Mouse (Mus musculus): ENCODE measurements around the gene Sst. TPM values are rescaled to one million over a fixed set of nuclear protein-coding genes. Genes with fewer than 3 reads are reported as not detected.
A peak's percentile ranks its signal among the peaks of the same experiment; 100 is the strongest.
"Not testable (repeated sequence)": the region's sequence is repeated elsewhere in the genome, so short reads cannot be mapped to it uniquely, and the experiment has no call there.

The Sst gene
- polyA plus RNA-seq (2016; fragmentation: Nextera tagmentation; extraction: Ambion mirVana) = 1.0 TPM in 1 of 2 replicates, not detected in the other

- H3K27ac ChIP-seq = no peak within 1 kb of the TSS
- DNase-seq (ENCODE audit: low spot score) = no peak
- H3K36me3 ChIP-seq = no peaks in the 10 kb centered on the region
- H3K4me3 ChIP-seq = 0 out of 2 replicates have a peak within 1 kb of the TSS, but pooled peaks have one; percentile 6
- WGBS = 8% methylated on average over 26 of the region's 26 CpGs
- peaks cover 3% of the 10 kb centered on the region; the same call in 1 of the 2 replicates for H3K4me1 ChIP-seq
- H3K27me3 ChIP-seq (ENCODE audit: insufficient read depth, poor library complexity, severe bottlenecking) = peaks cover 43% of the 10 kb centered on the region
- no peaks in the 10 kb centered on the region for H3K9me3 ChIP-seq
Measured at GRCm38 (mm10) chr16:23890636-23891035, at the start of gene Sst. Gene Sst, minus strand, starts transcription at chr16:23890958.

DNA sequence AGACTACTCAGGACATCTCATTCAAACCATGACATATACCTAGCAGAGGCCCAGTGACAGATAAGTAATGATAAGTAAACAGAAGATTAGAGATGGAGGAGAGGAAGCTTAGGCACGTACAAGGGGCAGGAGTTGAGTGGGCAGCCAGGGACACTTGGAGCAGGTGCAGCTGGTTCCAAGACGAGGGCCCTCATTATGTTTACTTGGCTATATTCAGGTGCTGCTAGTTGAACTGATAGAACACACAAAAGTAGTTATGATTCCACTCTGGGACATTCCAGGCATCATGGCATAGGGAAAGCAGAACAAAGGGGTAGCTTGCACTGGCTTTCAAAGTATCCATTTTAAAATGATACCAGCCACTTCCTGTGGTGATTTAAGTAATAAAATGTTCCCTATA, 43.6 kb upstream of the Sst start:
- 62% methylated on average over 2 of the region's 2 CpGs for WGBS
- peaks cover 4% of the 10 kb centered on the region; the same call in 1 of the 2 replicates for H3K4me1 ChIP-seq
- H3K27me3 ChIP-seq (ENCODE audit: insufficient read depth, poor library complexity, severe bottlenecking) = no peaks in the 10 kb centered on the region
- no peak for DNase-seq (ENCODE audit: low spot score)
- no peak overlapping the region for H3K4me3 ChIP-seq
- no peak overlapping the region for H3K27ac ChIP-seq
- no peaks in the 10 kb centered on the region for H3K9me3 ChIP-seq
- no peaks in the 10 kb centered on the region for H3K36me3 ChIP-seq

DNA sequence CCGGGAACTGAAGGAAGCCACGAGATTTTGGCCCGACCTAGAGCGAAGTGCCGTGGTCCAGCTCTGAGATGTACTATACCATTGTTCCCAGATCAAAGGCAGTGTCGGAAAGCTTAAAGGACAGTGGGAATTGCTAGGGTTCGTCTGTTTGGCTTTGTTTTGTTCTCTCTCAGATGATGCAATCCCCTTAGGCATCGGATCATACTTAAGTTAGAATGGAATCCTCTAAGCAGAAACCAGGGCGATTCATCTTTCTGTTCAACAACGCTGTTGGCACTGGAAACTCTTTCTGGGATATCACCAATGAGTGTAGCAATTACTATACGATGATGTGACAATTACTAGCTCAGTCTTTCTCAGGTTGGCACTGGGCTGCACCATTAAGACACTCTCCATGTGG, 41.5 kb upstream of the Sst start, which contains the start of gene Rtp2:
Gene Rtp2 (minus strand): TSS at position 101 of the 400 bp plus-strand sequence.
- H3K9me3 ChIP-seq = no peaks in the 10 kb centered on the region
- no peak within 1 kb of the TSS for H3K27ac ChIP-seq
- WGBS = 84% methylated on average over 11 of the region's 11 CpGs
- no peaks in the 10 kb centered on the region for H3K27me3 ChIP-seq (ENCODE audit: insufficient read depth, poor library complexity, severe bottlenecking)
- H3K4me1 ChIP-seq = peaks cover 4% of the 10 kb centered on the region; the same call in 1 of the 2 replicates
- DNase-seq (ENCODE audit: low spot score) = no peak
- peak within 1 kb of the TSS; percentile 29; the same call in 1 of the 2 replicates for H3K4me3 ChIP-seq
- no peaks in the 10 kb centered on the region for H3K36me3 ChIP-seq

- H3K4me3 ChIP-seq = peak overlapping the region; percentile 29; the same call in 1 of the 2 replicates
- DNase-seq (ENCODE audit: low spot score) = peak; percentile 73
- WGBS = 39% methylated on average over 18 of the region's 18 CpGs
Measured at GRCm38 (mm10) chr16:23931275-23931674, 40.5 kb upstream of the Sst start.

GRCm38 (mm10) chr16:23930426-23931073, 39.8 kb upstream of the Sst start:
- Histone ChIP-seq H3K4me1 (peaks cover 4% of the 10 kb centered on the region; the same call in 1 of the 2 replicates), H3K9me3 (no peaks in the 10 kb centered on the region), H3K36me3 (no peaks in the 10 kb centered on the region), H3K4me3 (no peak overlapping the region), H3K27ac (no peak overlapping the region), H3K27me3 (ENCODE audit: insufficient read depth, poor library complexity, severe bottlenecking) (no peaks in the 10 kb centered on the region)
- 91% methylated on average over 3 of the region's 3 CpGs for WGBS
- peak; percentile 65 for DNase-seq (ENCODE audit: low spot score)

More at GRCm38 (mm10) chr16:23931275-23931674, 40.5 kb upstream of the Sst start:
- Histone ChIP-seq H3K36me3 (no peaks in the 10 kb centered on the region), H3K4me1 (peaks cover 4% of the 10 kb centered on the region; the same call in 1 of the 2 replicates), H3K27ac (no peak overlapping the region), H3K27me3 (ENCODE audit: insufficient read depth, poor library complexity, severe bottlenecking) (no peaks in the 10 kb centered on the region), H3K9me3 (no peaks in the 10 kb centered on the region)

GRCm38 (mm10) chr16:23927301-23928114, 36.8 kb upstream of the Sst start:
- no peak for DNase-seq (ENCODE audit: low spot score)
- WGBS = 88% methylated on average over 33 of the region's 33 CpGs
- H3K27me3 ChIP-seq (ENCODE audit: insufficient read depth, poor library complexity, severe bottlenecking) = no peaks in the 10 kb centered on the region
- no peak overlapping the region for H3K27ac ChIP-seq
- peaks cover 4% of the 10 kb centered on the region; the same call in 1 of the 2 replicates for H3K4me1 ChIP-seq
- H3K9me3 ChIP-seq = no peaks in the 10 kb centered on the region
- H3K36me3 ChIP-seq = no peaks in the 10 kb centered on the region
- H3K4me3 ChIP-seq = no peak overlapping the region

GRCm38 (mm10) chr16:23922906-23923305, 32.1 kb upstream of the Sst start:
- H3K4me3 ChIP-seq = no peak overlapping the region
- no peaks in the 10 kb centered on the region for H3K27me3 ChIP-seq (ENCODE audit: insufficient read depth, poor library complexity, severe bottlenecking)
- 69% methylated on average over 1 of the region's 1 CpGs for WGBS
- no peak overlapping the region for H3K27ac ChIP-seq
- H3K36me3 ChIP-seq = no peaks in the 10 kb centered on the region
- no peak for DNase-seq (ENCODE audit: low spot score)
- H3K4me1 ChIP-seq = no peaks in the 10 kb centered on the region
- H3K9me3 ChIP-seq = no peaks in the 10 kb centered on the region

DNA sequence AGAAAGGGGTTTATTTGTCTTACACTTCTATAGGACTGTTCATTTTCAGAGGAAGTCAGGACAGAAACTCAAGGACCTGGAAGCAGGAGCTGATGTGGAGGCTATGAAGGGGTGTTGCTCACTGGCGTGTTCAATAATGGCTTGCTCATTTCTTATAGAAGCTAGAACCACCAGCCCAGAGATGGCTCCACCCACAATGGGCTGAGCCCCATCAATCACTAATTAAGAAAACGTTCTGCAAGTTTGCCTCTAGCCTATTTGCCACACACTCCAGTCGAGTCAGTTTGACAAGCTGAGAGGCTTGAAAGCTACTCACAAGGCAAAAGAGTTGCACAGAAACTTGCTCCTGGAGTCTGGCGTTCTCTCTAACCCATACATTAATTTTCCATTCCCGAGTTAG, 30.9 kb upstream of the Sst start:
- Histone ChIP-seq H3K27me3 (ENCODE audit: insufficient read depth, poor library complexity, severe bottlenecking) (no peaks in the 10 kb centered on the region), H3K36me3 (no peaks in the 10 kb centered on the region), H3K4me1 (no peaks in the 10 kb centered on the region), H3K9me3 (no peaks in the 10 kb centered on the region), H3K4me3 (no peak overlapping the region), H3K27ac (no peak overlapping the region)
- 63% methylated on average over 5 of the region's 5 CpGs for WGBS
- DNase-seq (ENCODE audit: low spot score) = no peak

DNA sequence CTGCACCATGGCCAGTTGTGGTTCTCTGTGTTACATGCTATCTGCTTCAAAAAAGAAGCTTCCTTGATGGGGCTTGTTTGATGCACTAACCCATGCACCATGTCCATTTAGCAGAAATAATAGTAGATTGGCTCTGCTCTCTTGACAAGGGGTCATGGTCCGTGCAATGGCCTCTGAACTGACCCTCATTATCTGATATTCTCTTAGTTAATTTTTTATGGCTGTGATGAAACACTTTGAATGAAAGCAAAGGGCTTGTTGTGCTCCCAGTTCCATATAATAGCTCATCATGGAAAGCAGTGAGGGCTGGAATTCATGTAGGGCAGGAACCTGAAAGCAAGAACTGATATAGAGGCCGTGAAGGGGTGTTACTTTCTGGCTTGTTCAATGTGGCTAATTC, 28.7 kb upstream of the Sst start:
- Histone ChIP-seq H3K27me3 (ENCODE audit: insufficient read depth, poor library complexity, severe bottlenecking) (no peaks in the 10 kb centered on the region), H3K9me3 (no peaks in the 10 kb centered on the region), H3K4me3 (no peak overlapping the region), H3K36me3 (no peaks in the 10 kb centered on the region), H3K27ac (no peak overlapping the region), H3K4me1 (no peaks in the 10 kb centered on the region)
- 66% methylated on average over 2 of the region's 2 CpGs for WGBS
- no peak for DNase-seq (ENCODE audit: low spot score)

DNA sequence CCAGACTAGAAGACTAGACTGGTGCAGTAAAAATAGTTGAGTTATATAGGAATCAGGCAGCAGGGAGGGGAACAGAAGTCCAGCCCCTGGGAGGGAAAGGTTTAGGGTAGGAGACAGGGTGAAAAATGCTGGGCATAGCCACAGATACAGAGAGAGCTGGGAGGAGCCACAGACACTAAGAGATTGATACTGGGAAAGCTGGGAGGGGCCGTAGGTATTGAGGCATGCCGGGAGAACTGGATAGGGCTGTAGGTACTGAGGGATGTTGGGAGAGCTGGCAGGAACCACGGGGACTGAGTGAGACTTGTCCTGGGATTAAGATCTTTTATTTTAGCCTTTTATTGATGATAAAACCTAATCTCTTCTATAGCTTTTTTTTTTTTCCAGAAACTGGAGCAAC, 22.6 kb upstream of the Sst start:
- H3K27ac ChIP-seq = no peak overlapping the region
- no peaks in the 10 kb centered on the region for H3K9me3 ChIP-seq
- H3K4me1 ChIP-seq = no peaks in the 10 kb centered on the region
- H3K36me3 ChIP-seq = no peaks in the 10 kb centered on the region
- WGBS = 36% methylated on average over 3 of the region's 3 CpGs
- H3K27me3 ChIP-seq (ENCODE audit: insufficient read depth, poor library complexity, severe bottlenecking) = no peaks in the 10 kb centered on the region
- H3K4me3 ChIP-seq = no peak overlapping the region
- DNase-seq (ENCODE audit: low spot score) = peak; percentile 62

- H3K36me3 ChIP-seq = no peaks in the 10 kb centered on the region
- 79% methylated on average over 13 of the region's 13 CpGs for WGBS
- peak; percentile 70 for DNase-seq (ENCODE audit: low spot score)
- H3K27ac ChIP-seq = no peak overlapping the region
- no peaks in the 10 kb centered on the region for H3K9me3 ChIP-seq
- H3K27me3 ChIP-seq (ENCODE audit: insufficient read depth, poor library complexity, severe bottlenecking) = no peaks in the 10 kb centered on the region
- no peak overlapping the region for H3K4me3 ChIP-seq
- H3K4me1 ChIP-seq = no peaks in the 10 kb centered on the region
Measured at GRCm38 (mm10) chr16:23912741-23913140, 22.0 kb upstream of the Sst start.

GRCm38 (mm10) chr16:23909015-23909354, 18.2 kb upstream of the Sst start:
- 87% methylated on average over 3 of the region's 3 CpGs for WGBS
- H3K4me1 ChIP-seq; H3K9me3 ChIP-seq; H3K27ac ChIP-seq; H3K27me3 ChIP-seq (ENCODE audit: insufficient read depth, poor library complexity, severe bottlenecking); H3K4me3 ChIP-seq; DNase-seq (ENCODE audit: low spot score); H3K36me3 ChIP-seq: not testable (repeated sequence)

All from heart, embryonic 10.5 days (tissue).